36 mouse cellular contexts compared by ENCODE assay signal in genomic region chr12:111144598-111144997, GRCm38 (mm10). TPM values are rescaled to one million over a fixed set of nuclear protein-coding genes. Genes with fewer than 3 reads are reported as not detected.
DNase-seq lines count a peak whose midpoint lies in the region; ATAC-seq and TF ChIP-seq lines count a peak whose summit lies in the region.
"Had no signal": no experiment of that assay in that cellular context is flagged by ENCODE, and none has a peak within 500 bp of the region (broad histone marks: within the 10 kb centered on the region; RNA-seq: fewer than 3 reads in every experiment).

No protein-coding gene starts in this region.

- peak overlapping the region; percentile 54 for H3K27ac ChIP-seq in forebrain, embryonic 10.5 days
- no peak overlapping the region for H3K27ac ChIP-seq in forebrain, embryonic 14.5 days (ENCODE audit: low read depth, low read length)
- H3K27ac ChIP-seq in hindbrain, embryonic 10.5 days = peak overlapping the region; percentile 78
- no peak overlapping the region for H3K27ac ChIP-seq in hindbrain, embryonic 14.5 days
- H3K27ac ChIP-seq in midbrain, postnatal 0 days (ENCODE audit: low read depth, low read length) = peak overlapping the region; percentile 12; the same call in 1 of the 2 replicates
- H3K27ac ChIP-seq in midbrain, embryonic 11.5 days (ENCODE audit: low read depth, low read length) = no peak overlapping the region

- H3K9me3 ChIP-seq in forebrain, embryonic 10.5 days = no peaks in the 10 kb centered on the region
- H3K9me3 ChIP-seq in forebrain, embryonic 14.5 days (replicated peaks; ENCODE audit: control insufficient read depth, low read length) = no peaks in the 10 kb centered on the region
- H3K9me3 ChIP-seq in hindbrain, embryonic 10.5 days = no peaks in the 10 kb centered on the region
- no peaks in the 10 kb centered on the region for H3K9me3 ChIP-seq in hindbrain, embryonic 14.5 days (ENCODE audit: control insufficient read depth, low read length)
- no peaks in the 10 kb centered on the region for H3K9me3 ChIP-seq in midbrain, postnatal 0 days (ENCODE audit: low read length)
- H3K9me3 ChIP-seq in midbrain, embryonic 11.5 days (ENCODE audit: control insufficient read depth, low read length) = no peaks in the 10 kb centered on the region
- H3K9me3 ChIP-seq: limb, embryonic 13.5 days; midbrain, embryonic 13.5 days had no signal

- WGBS in forebrain, embryonic 10.5 days = 93% methylated on average over 2 of the region's 2 CpGs
- 93% methylated on average over 2 of the region's 2 CpGs for WGBS in forebrain, embryonic 14.5 days
- 96% methylated on average over 2 of the region's 2 CpGs for WGBS in hindbrain, embryonic 10.5 days
- 98% methylated on average over 2 of the region's 2 CpGs for WGBS in hindbrain, embryonic 14.5 days
- 99% methylated on average over 2 of the region's 2 CpGs for WGBS in midbrain, postnatal 0 days
- WGBS in midbrain, embryonic 11.5 days = 100% methylated on average over 2 of the region's 2 CpGs

- no peak overlapping the region for H3K4me2 ChIP-seq in forebrain, embryonic 14.5 days (ENCODE audit: low read length)
- no peak overlapping the region for H3K4me2 ChIP-seq in hindbrain, embryonic 14.5 days (replicated peaks)
- H3K4me2 ChIP-seq in midbrain, postnatal 0 days (ENCODE audit: low read depth, low read length, poor library complexity, severe bottlenecking) = no peak overlapping the region
- no peak overlapping the region for H3K4me2 ChIP-seq in midbrain, embryonic 11.5 days
- H3K4me2 ChIP-seq: limb, embryonic 13.5 days; liver, embryonic 11.5 days; midbrain, embryonic 13.5 days had no signal

- peaks cover 9% of the 10 kb centered on the region; the same call in 1 of the 2 replicates for H3K27me3 ChIP-seq in forebrain, embryonic 10.5 days (ENCODE audit: poor library complexity, severe bottlenecking)
- no peaks in the 10 kb centered on the region for H3K27me3 ChIP-seq in forebrain, embryonic 14.5 days (replicated peaks; ENCODE audit: control insufficient read depth, insufficient read depth, low read length)
- H3K27me3 ChIP-seq in hindbrain, embryonic 10.5 days (ENCODE audit: insufficient read depth, poor library complexity, severe bottlenecking) = no peaks in the 10 kb centered on the region; the same call in none of the 2 replicates
- no peaks in the 10 kb centered on the region for H3K27me3 ChIP-seq in hindbrain, embryonic 14.5 days (ENCODE audit: control insufficient read depth, insufficient read depth, low read length)
- no peaks in the 10 kb centered on the region for H3K27me3 ChIP-seq in midbrain, postnatal 0 days (ENCODE audit: insufficient read depth, low read length)
- H3K27me3 ChIP-seq in midbrain, embryonic 11.5 days (ENCODE audit: control insufficient read depth, insufficient read depth, low read length) = no peaks in the 10 kb centered on the region

- no peaks in the 10 kb centered on the region for H3K36me3 ChIP-seq in forebrain, embryonic 10.5 days (replicated peaks)
- no peaks in the 10 kb centered on the region for H3K36me3 ChIP-seq in forebrain, embryonic 14.5 days (ENCODE audit: control insufficient read depth, insufficient read depth, low read length)
- H3K36me3 ChIP-seq in hindbrain, embryonic 10.5 days = no peaks in the 10 kb centered on the region
- H3K36me3 ChIP-seq in hindbrain, embryonic 14.5 days (replicated peaks; ENCODE audit: control insufficient read depth, insufficient read depth) = no peaks in the 10 kb centered on the region
- no peaks in the 10 kb centered on the region for H3K36me3 ChIP-seq in midbrain, postnatal 0 days (ENCODE audit: insufficient read depth, low read length)
- H3K36me3 ChIP-seq in midbrain, embryonic 11.5 days (ENCODE audit: control insufficient read depth, insufficient read depth, low read length) = no peaks in the 10 kb centered on the region
- H3K36me3 ChIP-seq: G1E; limb, embryonic 13.5 days; midbrain, embryonic 13.5 days had no signal

- no peak for TF ChIP-seq CTCF in midbrain, postnatal 0 days (IDR thresholded peaks at IDR 0.05)

- H3K4me3 ChIP-seq in forebrain, embryonic 10.5 days = no peak overlapping the region
- no peak overlapping the region for H3K4me3 ChIP-seq in forebrain, embryonic 14.5 days (ENCODE audit: low read depth, low read length)
- H3K4me3 ChIP-seq in hindbrain, embryonic 10.5 days = no peak overlapping the region
- no peak overlapping the region for H3K4me3 ChIP-seq in hindbrain, embryonic 14.5 days (replicated peaks; ENCODE audit: low read length)
- no peak overlapping the region for H3K4me3 ChIP-seq in midbrain, postnatal 0 days (ENCODE audit: low read depth, low read length)
- H3K4me3 ChIP-seq in midbrain, embryonic 11.5 days (ENCODE audit: low read depth, low read length) = no peak overlapping the region
- H3K4me3 ChIP-seq: left cerebral cortex, adult 2 months; limb, embryonic 13.5 days; midbrain, embryonic 13.5 days had no signal

- ATAC-seq in forebrain, embryonic 14.5 days = no peak
- no peak for ATAC-seq in hindbrain, embryonic 14.5 days (ENCODE audit: low FRiP score)
- no peak for ATAC-seq in midbrain, postnatal 0 days (ENCODE audit: low FRiP score)
- no peak for ATAC-seq in midbrain, embryonic 11.5 days (ENCODE audit: low FRiP score)
- ATAC-seq: intestine, postnatal 0 days had no signal

- no peak for DNase-seq in forebrain, embryonic 10.5 days (ENCODE audit: extremely low spot score, low spot score)
- DNase-seq in forebrain, embryonic 14.5 days (ENCODE audit: low spot score) = no peak
- DNase-seq in hindbrain, embryonic 10.5 days (ENCODE audit: low spot score) = no peak
- DNase-seq in hindbrain, embryonic 14.5 days (ENCODE audit: low spot score) = no peak
- DNase-seq in midbrain, postnatal 0 days (ENCODE audit: low spot score) = no peak
- DNase-seq in midbrain, embryonic 11.5 days (ENCODE audit: low spot score, missing footprints) = no peak
- DNase-seq in frontal cortex, postnatal 14 days (ENCODE audit: low spot score in 2 of 2) = no peak
- DNase-seq: adrenal gland, adult 8-10 months; cerebellum, adult 2 months; gastrocnemius, postnatal 25 days; heart, postnatal 4 days; lung, postnatal 36 days; spleen, adult 18-20 months; thymus, postnatal 14 days had no signal

- H3K4me1 ChIP-seq in forebrain, embryonic 10.5 days = peaks cover 42% of the 10 kb centered on the region
- peaks cover 21% of the 10 kb centered on the region for H3K4me1 ChIP-seq in forebrain, embryonic 14.5 days (ENCODE audit: control insufficient read depth, insufficient read depth, low read length)
- H3K4me1 ChIP-seq in hindbrain, embryonic 10.5 days (replicated peaks) = peaks cover 51% of the 10 kb centered on the region
- peaks cover 23% of the 10 kb centered on the region for H3K4me1 ChIP-seq in hindbrain, embryonic 14.5 days (replicated peaks; ENCODE audit: control insufficient read depth, insufficient read depth, low read length)
- H3K4me1 ChIP-seq in midbrain, postnatal 0 days (ENCODE audit: insufficient read depth, low read length) = peaks cover 8% of the 10 kb centered on the region; the same call in 1 of the 2 replicates
- H3K4me1 ChIP-seq in midbrain, embryonic 11.5 days (ENCODE audit: control insufficient read depth, insufficient read depth, low read length) = peaks cover 22% of the 10 kb centered on the region

- no peak overlapping the region for H3K9ac ChIP-seq in forebrain, embryonic 14.5 days (ENCODE audit: low read length)
- no peak overlapping the region for H3K9ac ChIP-seq in hindbrain, embryonic 14.5 days
- no peak overlapping the region for H3K9ac ChIP-seq in midbrain, postnatal 0 days (replicated peaks; ENCODE audit: low read length, poor library complexity, severe bottlenecking)
- no peak overlapping the region for H3K9ac ChIP-seq in midbrain, embryonic 11.5 days (ENCODE audit: low read length)
- H3K9ac ChIP-seq: limb, embryonic 13.5 days; midbrain, embryonic 13.5 days had no signal

RNA-seq across cellular contexts. Expression of gene Traf3, which starts 21.6 kb away (rescaled TPM):
- 13.1 and 16.9 TPM in 2 replicates for polyA plus RNA-seq in forebrain, embryonic 10.5 days (2016; fragmentation: Nextera tagmentation; extraction: Ambion mirVana)
- polyA plus RNA-seq in forebrain, embryonic 14.5 days (2014; fragmentation: Nextera tagmentation; extraction: Ambion mirVana) = 9.8 and 12.1 TPM in 2 replicates
- polyA plus RNA-seq in hindbrain, embryonic 10.5 days (2016; fragmentation: Nextera tagmentation; extraction: Ambion mirVana) = 11.0 and 13.9 TPM in 2 replicates
- 20.9 and 22.5 TPM in 2 replicates for polyA plus RNA-seq in hindbrain, embryonic 14.5 days (2014; fragmentation: Nextera tagmentation; extraction: Ambion mirVana)
- total RNA-seq in midbrain, postnatal 0 days (2014; rRNA removed) = 39.1 and 40.2 TPM in 2 replicates
- 13.0 and 14.9 TPM in 2 replicates for polyA plus RNA-seq in midbrain, postnatal 0 days (2015; fragmentation: Nextera tagmentation; extraction: Ambion mirVana)
- 11.6 and 14.0 TPM in 2 replicates for polyA plus RNA-seq in midbrain, embryonic 11.5 days (2014; fragmentation: Nextera tagmentation; extraction: Ambion mirVana)
- polyA plus RNA-seq: G1E had no signal

RNA-seq across cellular contexts. Expression of gene 4930595D18Rik, which starts 39.7 kb away (rescaled TPM):
- polyA plus RNA-seq in forebrain, embryonic 10.5 days (2016; fragmentation: Nextera tagmentation; extraction: Ambion mirVana) = not detected in 2 replicates
- not detected in 2 replicates for polyA plus RNA-seq in forebrain, embryonic 14.5 days (2014; fragmentation: Nextera tagmentation; extraction: Ambion mirVana)
- not detected in 2 replicates for polyA plus RNA-seq in hindbrain, embryonic 10.5 days (2016; fragmentation: Nextera tagmentation; extraction: Ambion mirVana)
- not detected in 2 replicates for polyA plus RNA-seq in hindbrain, embryonic 14.5 days (2014; fragmentation: Nextera tagmentation; extraction: Ambion mirVana)
- total RNA-seq in midbrain, postnatal 0 days (2014; rRNA removed) = not detected in 2 replicates
- 0.20 TPM in 1 of 2 replicates, not detected in the other for polyA plus RNA-seq in midbrain, postnatal 0 days (2015; fragmentation: Nextera tagmentation; extraction: Ambion mirVana)
- polyA plus RNA-seq in midbrain, embryonic 11.5 days (2014; fragmentation: Nextera tagmentation; extraction: Ambion mirVana) = not detected in 2 replicates
- total RNA-seq: adrenal gland, adult 8-10 months; adrenal gland, postnatal 4 days; gastrocnemius, adult 18-20 months; gastrocnemius, postnatal 25 days; heart, adult 18-20 months; heart, postnatal 4 days; layer of hippocampus, postnatal 10 days; left cerebral cortex, adult 2 months; left cerebral cortex, postnatal 25 days; megakaryocyte, adult 5-6 weeks had no signal
- polyA plus RNA-seq: C2C12; cerebellum, adult 2 months; cortical plate, adult 2 months; forebrain, embryonic 11.5 days; G1E; heart, embryonic 16.5 days; intestine, postnatal 0 days; kidney, embryonic 14.5 days; limb, embryonic 13.5 days; liver, embryonic 11.5 days; liver, embryonic 16.5 days; lung, embryonic 16.5 days; midbrain, embryonic 13.5 days; neural tube, embryonic 11.5 days; stomach, embryonic 16.5 days; urinary bladder, adult 2 months had no signal

Comparison
In these comparisons a context has a peak if more than half of its experiments do, and no peak if none do; other contexts are left out.
1. H3K27ac ChIP-seq: peak in forebrain, embryonic 10.5 days (single experiment), hindbrain, embryonic 10.5 days (single experiment) and midbrain, postnatal 0 days (single experiment); none in forebrain, embryonic 14.5 days (single experiment), hindbrain, embryonic 14.5 days (single experiment) and midbrain, embryonic 11.5 days (single experiment).